Mouse (Mus musculus): ENCODE data around the gene Plod3.

DNA sequence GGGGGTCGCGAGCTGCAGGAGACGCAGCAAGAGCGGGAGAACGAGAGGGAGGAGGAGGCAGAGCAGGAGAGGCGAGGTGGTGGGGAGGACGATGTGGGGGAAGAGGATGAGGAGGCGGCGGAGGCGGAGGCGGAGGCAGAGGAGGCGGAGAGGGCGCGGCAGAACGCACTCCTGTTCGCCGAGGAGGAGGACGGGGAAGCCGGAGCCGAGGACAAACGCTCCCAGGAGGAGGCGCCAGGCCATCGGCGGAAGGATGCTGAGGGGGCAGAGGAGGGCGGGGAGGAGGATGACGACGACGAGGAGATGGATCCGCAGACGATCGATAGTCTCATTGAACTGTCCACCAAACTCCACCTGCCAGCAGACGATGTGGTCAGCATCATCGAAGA lies 45.2 kb downstream of the Plod3 start:
- TF ChIP-seq CTCF (IDR thresholded peaks at IDR 0.05; ENCODE audit: control insufficient read depth, insufficient read depth, low read length) (no peak), POLR2A (IDR thresholded peaks at IDR 0.05; ENCODE audit: borderline replicate concordance, control insufficient read depth, low read depth, low read length) (no peak)
